Mouse (Mus musculus): ENCODE results near the gene Sec13.
A peak's percentile ranks its signal among the peaks of the same experiment; 100 is the strongest.

DNA sequence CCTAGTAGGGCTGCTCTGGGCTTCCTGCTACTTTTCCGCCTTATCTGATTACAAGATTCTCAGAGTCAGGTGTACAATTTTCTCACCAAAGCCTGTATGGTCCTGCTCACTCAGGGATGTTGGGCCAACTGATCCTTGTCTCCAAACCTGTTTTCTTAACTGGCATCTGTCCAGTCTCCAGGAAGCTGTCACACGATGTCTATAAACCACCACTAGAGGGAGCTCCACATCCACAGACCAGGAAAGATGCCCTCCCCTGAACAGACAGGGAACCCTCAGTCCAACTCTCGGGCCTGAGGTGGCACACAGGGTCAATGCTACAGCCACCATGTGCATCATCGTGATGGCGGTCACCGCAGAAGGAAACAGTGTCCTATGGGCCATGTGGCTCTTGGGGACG, 21.1 kb upstream of the Sec13 start:
- TF ChIP-seq POLR2A (IDR thresholded peaks at IDR 0.05; ENCODE audit: extremely low read depth, insufficient read depth, low read length) (no peak), CTCF (IDR thresholded peaks at IDR 0.05; ENCODE audit: low read depth, low read length) (peak; percentile 75)

All from liver, adult 2 months (tissue).